Mouse (Mus musculus): ENCODE measurements at regions not wholly inside any gene's neighbourhood (a gene's known extent, or its start where the extent isn't known, plus 50 kb on each side); places are given as distances from the start of the nearest gene placed in this dataset.

GRCm38 (mm10) chr1:55963867-55964266 is 558.1 kb downstream of the Plcl1 start:
- TF ChIP-seq MYOG (IDR thresholded peaks at IDR 0.05; ENCODE audit: control insufficient read depth in 1 of 3, insufficient read depth in 1 of 3, insufficient read length in 2 of 3, low read depth in 2 of 3) = no peak
- TF ChIP-seq POLR2AphosphoS2 (IDR thresholded peaks at IDR 0.05; ENCODE audit: insufficient read length, low read depth) = no peak
- TF ChIP-seq CEBPB (IDR thresholded peaks at IDR 0.05; ENCODE audit: insufficient read depth, poor library complexity, severe bottlenecking) = no peak
- no peak for TF ChIP-seq E2F4 (IDR thresholded peaks at IDR 0.05; ENCODE audit: insufficient read depth)
- TF ChIP-seq POLR2A (IDR thresholded peaks at IDR 0.05; ENCODE audit: insufficient read length, low read depth) = no peak
- TF ChIP-seq TCF12 (IDR thresholded peaks at IDR 0.05; ENCODE audit: insufficient read depth, poor library complexity, severe bottlenecking) = no peak
- TF ChIP-seq MAX (IDR thresholded peaks at IDR 0.05; ENCODE audit: low read depth) = no peak
